Comparison of ENCODE assay signal across 11 mouse cellular contexts in the genomic region with DNA sequence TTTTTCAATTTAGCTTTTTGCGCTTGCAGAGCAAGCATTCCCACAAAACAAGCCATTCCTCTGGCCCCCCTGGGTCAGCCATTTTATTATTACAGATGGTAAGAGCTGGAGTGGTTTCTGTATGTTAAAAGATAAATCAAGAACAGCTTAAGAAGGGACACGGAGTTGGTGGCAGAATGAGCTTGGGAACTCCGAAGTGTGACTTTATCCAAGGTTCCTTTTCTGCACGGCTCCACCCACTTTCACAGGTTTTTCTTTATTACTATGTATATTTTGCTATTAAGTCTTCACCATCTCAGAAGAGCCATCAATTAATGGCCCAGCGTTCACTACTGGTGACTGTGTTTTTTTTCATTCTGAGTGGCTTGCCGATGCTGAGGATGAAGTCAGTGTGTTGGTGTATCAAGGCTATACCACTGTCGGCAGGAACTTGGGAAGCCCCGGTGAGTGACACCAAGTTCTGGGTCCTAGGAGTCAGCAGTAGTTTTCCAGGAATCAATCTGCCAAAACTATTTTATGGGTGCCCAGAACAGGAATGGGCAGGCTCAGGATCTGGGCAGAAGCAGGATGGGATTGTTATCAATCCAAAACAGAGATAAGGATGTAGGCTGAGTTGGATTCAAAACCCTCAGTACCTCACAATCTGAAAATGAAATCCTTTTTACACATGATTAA.
"Had no signal": no experiment of that assay in that cellular context is flagged by ENCODE, and none has a peak within 500 bp of the region (broad histone marks: within the 10 kb centered on the region; RNA-seq: fewer than 3 reads in every experiment).

No protein-coding gene starts in this region.

- DNase-seq: lung, adult 18-20 months; lung, embryonic 14.5 days; lung, postnatal 14 days; midbrain, embryonic 14.5 days; right cerebral cortex, adult 18-20 months; right cerebral cortex, postnatal 25 days; right cerebral cortex, postnatal 4 days; spleen, adult 18-20 months; thymus, adult 18-20 months; thymus, postnatal 14 days; thymus, postnatal 36 days had no signal
